Mouse (Mus musculus) MEL (cell line): ENCODE measurements around the gene Ksr1.

Source experiments
- CTCF ChIP-seq, 3 experiments: IDR thresholded peaks in 2 of 3; conservative IDR thresholded peaks in 1 of 3; 2 replicates each; pipeline ENCODE4 v1.5.1; 2011 to 2012; ENCODE audit warnings: low read length in 3 of 3, low read depth in 2 of 3, mild to moderate bottlenecking in 2 of 3, improper control_type of control experiment in 1 of 3, inconsistent platforms in 1 of 3, mixed read lengths in 1 of 3, moderate library complexity in 1 of 3; ENCODE audit not compliant: control insufficient read depth in 1 of 3, insufficient read depth in 1 of 3, poor library complexity in 1 of 3, severe bottlenecking in 1 of 3
- MAFK ChIP-seq: IDR thresholded peaks from 2 replicates; pipeline ENCODE4 v1.6.1; 2011; ENCODE audit warnings: low read depth, mild to moderate bottlenecking, low read length, improper control_type of control experiment, borderline replicate concordance
- MYC ChIP-seq: IDR thresholded peaks from 2 replicates; pipeline ENCODE4 v1.6.1; 2011; ENCODE audit warnings: low read depth, mild to moderate bottlenecking, low read length, improper control_type of control experiment, moderate library complexity
- TCF12 ChIP-seq: IDR thresholded peaks from 2 replicates; pipeline ENCODE4 v1.6.1; 2014; ENCODE audit warnings: low read depth, mild to moderate bottlenecking, inconsistent platforms, low read length, improper control_type of control experiment, moderate library complexity

DNA sequence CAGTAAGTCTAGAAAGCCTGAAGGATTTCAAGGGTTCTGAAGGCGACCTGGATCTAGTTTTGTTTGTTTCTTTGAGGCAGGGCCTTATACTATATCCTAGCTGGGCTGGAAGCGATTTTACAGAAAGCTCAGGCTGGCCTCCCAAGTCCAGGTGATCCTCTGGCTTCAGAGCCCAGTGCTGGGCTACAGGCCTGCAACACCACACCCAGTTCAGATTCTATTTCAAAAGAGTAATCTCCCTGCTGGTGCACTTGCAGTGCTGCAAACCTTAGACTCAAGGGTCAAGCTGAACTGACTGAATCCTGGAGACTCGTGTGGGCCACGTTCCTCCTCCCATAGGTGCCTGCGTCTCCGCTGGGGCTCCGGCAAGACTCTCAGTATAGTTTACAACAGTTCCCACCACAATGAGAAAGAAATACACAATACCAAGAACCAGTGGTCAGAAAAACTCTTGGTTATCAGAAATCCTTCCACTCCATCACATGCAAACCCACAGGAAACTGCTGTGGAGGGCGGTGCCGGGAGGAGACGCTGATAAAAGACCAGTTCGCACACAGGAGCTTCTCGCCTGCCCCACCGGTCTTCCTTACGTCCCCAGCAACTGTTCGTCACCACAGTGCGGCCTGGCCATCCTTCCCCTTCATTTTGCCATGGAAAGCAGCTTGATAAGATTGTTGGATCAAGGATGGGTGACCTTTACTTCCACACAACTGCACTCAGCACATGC, 95.3 kb downstream of the Ksr1 start:
- TF ChIP-seq TCF12 (peak; percentile 93), MAFK (peak; percentile 67; the same call in 1 of the 2 replicates), CTCF (IDR thresholded peaks at IDR 0.05 in 2 of 3, conservative IDR thresholded peaks at IDR 0.05 in 1 of 3; ENCODE audit: control insufficient read depth in 1 of 3, insufficient read depth in 1 of 3, low read depth in 2 of 3, low read length in 3 of 3, poor library complexity in 1 of 3, severe bottlenecking in 1 of 3) (no peak), MYC (peak; percentile 93)
